Mouse (Mus musculus): ENCODE measurements around the gene Dynlrb2.

Dynlrb2 gene

GRCm38 (mm10) chr8:116540136-116540535, 35.4 kb downstream of the Dynlrb2 start:
- no peak for DNase-seq (ENCODE audit: low read depth, low spot score)

- no peak for DNase-seq (ENCODE audit: low read depth, low spot score)
Measured at GRCm38 (mm10) chr8:116542842-116543241, 38.1 kb downstream of the Dynlrb2 start.

- DNase-seq (ENCODE audit: low read depth, low spot score), result no peak
Measured at GRCm38 (mm10) chr8:116543366-116543765, 38.6 kb downstream of the Dynlrb2 start.

- DNase-seq (ENCODE audit: low read depth, low spot score), result no peak
Measured at GRCm38 (mm10) chr8:116552255-116552654, 47.5 kb downstream of the Dynlrb2 start.

- peak; percentile 16 for DNase-seq (ENCODE audit: low read depth, low spot score)
Measured at GRCm38 (mm10) chr8:116552778-116553177, 48.0 kb downstream of the Dynlrb2 start.
